Mouse (Mus musculus) cortical plate, adult 2 months (tissue): ENCODE data around the gene Pakap.

ENCODE experiments used
- CTCF ChIP-seq: fragments of 200-500 bp; IDR thresholded peaks from 2 replicates; pipeline ENCODE4 v1.5.1; 2011; ENCODE audit warnings: mild to moderate bottlenecking, control low read depth, low read length; ENCODE audit not compliant: insufficient read depth; ENCODE audit errors: extremely low read depth
- POLR2A ChIP-seq: fragments of 200-500 bp; IDR thresholded peaks from 2 replicates; pipeline ENCODE4 v1.6.1; 2011; ENCODE audit warnings: mild to moderate bottlenecking, low read length, control low read depth; ENCODE audit not compliant: insufficient read depth; ENCODE audit errors: extremely low read depth

DNA sequence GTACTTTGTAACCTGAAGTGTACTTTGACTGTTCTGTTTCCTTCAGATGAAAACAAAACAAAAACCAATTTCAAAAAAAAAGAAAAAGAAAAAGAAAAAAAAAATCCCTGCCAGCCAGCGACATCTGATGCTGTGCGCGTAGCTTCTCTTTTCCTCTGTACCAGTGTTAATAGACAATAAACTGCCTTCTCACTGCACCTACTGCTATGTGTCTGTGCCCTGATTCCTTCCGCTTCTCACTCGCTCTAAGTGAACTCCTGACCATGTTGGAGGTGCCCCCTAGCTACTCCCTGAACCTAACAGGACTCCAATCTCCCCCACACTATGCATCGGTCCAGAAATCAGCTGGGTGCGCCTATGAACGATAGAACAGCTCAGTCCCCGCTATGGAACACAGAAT, 149.4 kb downstream of the Pakap start, which contains the start of gene Akap2:
- TF ChIP-seq CTCF (no peak), POLR2A (no peak)
